Mouse (Mus musculus) forebrain, embryonic 10.5 days (tissue): ENCODE measurements around the gene Gm11634. TPM values are rescaled to one million over a fixed set of nuclear protein-coding genes. Genes with fewer than 3 reads are reported as not detected.

Experiments
- DNase-seq: peaks from one replicate; pipeline ENCODE4 v3.0.0-alpha.2; 2017; ENCODE audit warnings: low spot score; ENCODE audit errors: extremely low spot score
- H3K27ac ChIP-seq: fragments of 300-500 bp; sonication (generic); 2 replicates; pipeline ENCODE4 v1.5.1; 2016; ENCODE audit warnings: mild to moderate bottlenecking
- H3K27me3 ChIP-seq: fragments of 300-500 bp; sonication (generic); 2 replicates; pipeline ENCODE4 v1.6.1; 2016; ENCODE audit warnings: mild to moderate bottlenecking; ENCODE audit not compliant: poor library complexity, severe bottlenecking
- H3K36me3 ChIP-seq: fragments of 300-500 bp; sonication (generic); replicated peaks from 2 replicates; pipeline ENCODE4 v1.6.1; 2016; ENCODE audit warnings: mild to moderate bottlenecking, moderate library complexity
- H3K4me1 ChIP-seq: fragments of 300-500 bp; sonication (generic); 2 replicates; pipeline ENCODE4 v1.6.1; 2016
- H3K4me3 ChIP-seq: fragments of 300-500 bp; sonication (generic); 2 replicates; pipeline ENCODE4 v1.5.1; 2016; ENCODE audit warnings: mild to moderate bottlenecking, moderate library complexity
- H3K9me3 ChIP-seq: fragments of 300-500 bp; sonication (generic); 2 replicates; pipeline ENCODE4 v1.6.1; 2016; ENCODE audit warnings: mild to moderate bottlenecking, moderate library complexity
- WGBS: fragments of 180-500 bp; shearing (Covaris S2); methylation state at CpG from one replicate; pipeline ENCODE4 v1.1.7; 2016; 5-methylcytosine and 5-hydroxymethylcytosine counted together
- polyA plus RNA-seq: library from polyadenylated mRNA; unstranded; fragments of >200 nt; fragmentation: Nextera tagmentation; extraction: Ambion mirVana; gene quantifications from 2 replicates; pipeline ENCODE4 v1.2.1, GENCODE M21; 2016

Gm11634 gene
- polyA plus RNA-seq, 1 experiment from 2014 or later = not detected

DNA sequence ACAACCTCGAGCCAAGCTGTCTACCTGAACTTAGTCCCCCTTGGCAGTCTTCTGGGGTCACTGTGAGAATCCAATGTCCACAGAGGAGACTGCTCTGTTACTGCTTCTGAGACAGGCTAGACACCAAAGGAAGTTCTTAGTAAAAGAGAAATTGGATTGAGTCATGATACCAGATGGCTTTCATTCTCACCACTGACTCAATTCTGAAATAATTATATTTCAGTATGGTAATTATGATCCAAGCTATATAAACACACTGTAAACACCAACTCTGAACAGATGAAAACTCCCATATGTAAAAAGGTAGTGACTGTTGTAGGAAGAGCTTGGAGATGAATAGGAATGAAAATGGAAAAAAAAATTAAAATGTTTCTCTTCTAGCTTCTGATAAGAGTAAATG lies 54.9 kb downstream of the Gm11634 start:
- no peak for DNase-seq
- Histone ChIP-seq H3K9me3 (no peaks in the 10 kb centered on the region), H3K27ac (no peak overlapping the region), H3K27me3 (no peaks in the 10 kb centered on the region), H3K4me3 (no peak overlapping the region), H3K36me3 (peaks cover 93% of the 10 kb centered on the region), H3K4me1 (peaks cover 7% of the 10 kb centered on the region)
- 91% methylated on average over 1 of the region's 1 CpGs for WGBS

Other genes starting within 250 kb of the Gm11634 start
- not detected in 2 replicates for gene G6pc, start 231.7 kb downstream of the Gm11634 start, polyA plus RNA-seq
- 109 and 115 TPM in 2 replicates for gene Aarsd1, start 181.6 kb downstream of the Gm11634 start, polyA plus RNA-seq
- 10.9 and 11.6 TPM in 2 replicates for gene Gm27029, start 174.5 kb downstream of the Gm11634 start, polyA plus RNA-seq
- gene Rundc1, start 174.2 kb downstream of the Gm11634 start, polyA plus RNA-seq = 20.9 and 21.4 TPM in 2 replicates
- gene Ptges3l, start 173.9 kb downstream of the Gm11634 start, polyA plus RNA-seq = 2.3 and 3.8 TPM in 2 replicates
- 499 and 505 TPM in 2 replicates for gene Rpl27, start 157.0 kb downstream of the Gm11634 start, polyA plus RNA-seq
- gene Ifi35, start 150.8 kb downstream of the Gm11634 start, polyA plus RNA-seq = 3.3 and 3.4 TPM in 2 replicates
- gene Rnd2, start 134.3 kb downstream of the Gm11634 start, polyA plus RNA-seq = 28.1 and 36.9 TPM in 2 replicates
- gene Vat1, start 133.0 kb downstream of the Gm11634 start, polyA plus RNA-seq = 24.9 and 28.5 TPM in 2 replicates
- gene Brca1, start 47.3 kb downstream of the Gm11634 start, polyA plus RNA-seq = 26.2 and 27.4 TPM in 2 replicates
- gene Nbr1, start 47.1 kb downstream of the Gm11634 start, polyA plus RNA-seq = 61.7 and 69.9 TPM in 2 replicates
- 1.5 and 1.8 TPM in 2 replicates for gene Tmem106a, start 17.0 kb downstream of the Gm11634 start, polyA plus RNA-seq
- gene Rdm1, start 27.9 kb upstream of the Gm11634 start, polyA plus RNA-seq = 30.7 and 33.9 TPM in 2 replicates
- gene Arl4d, start 66.3 kb upstream of the Gm11634 start, polyA plus RNA-seq = 2.4 and 3.1 TPM in 2 replicates
- 44.7 and 51.2 TPM in 2 replicates for gene Dhx8, start 133.7 kb upstream of the Gm11634 start, polyA plus RNA-seq
- gene Etv4, start 186.1 kb upstream of the Gm11634 start, polyA plus RNA-seq = 10.2 and 15.0 TPM in 2 replicates